Mouse (Mus musculus) cerebellum, adult 2 months (tissue): ENCODE results near the gene Zfp36l1.

Experiments used
- CTCF ChIP-seq: fragments of 200-500 bp; IDR thresholded peaks from 2 replicates; pipeline ENCODE4 v1.5.1; 2011; ENCODE audit warnings: low read depth, mild to moderate bottlenecking, control low read depth, low read length, moderate library complexity, borderline replicate concordance; ENCODE audit not compliant: insufficient read depth
- POLR2A ChIP-seq: fragments of 200-500 bp; IDR thresholded peaks from 2 replicates; pipeline ENCODE4 v1.6.1; 2011; ENCODE audit warnings: low read length, control low read depth, borderline replicate concordance; ENCODE audit not compliant: insufficient read depth

GRCm38 (mm10) chr12:80103089-80103488 lies 9.7 kb downstream of the Zfp36l1 start:
- TF ChIP-seq CTCF: no peak
- no peak for TF ChIP-seq POLR2A
